Mouse (Mus musculus) heart, postnatal 14 days (tissue): ENCODE measurements at regions not wholly inside any gene's neighbourhood (a gene's known extent, or its start where the extent isn't known, plus 50 kb on each side); places are given as distances from the start of the nearest gene placed in this dataset.
A peak's percentile ranks its signal among the peaks of the same experiment; 100 is the strongest.

ENCODE experiments used
- DNase-seq, 2 experiments: peaks; one replicate each; pipeline ENCODE4 v3.0.0; 2021 to 2022
- intact Hi-C: fragments of 180-260 bp; cut with DNase I; formaldehyde crosslinking; loops from one replicate; pipeline ENCODE4 v1.15.1; 2025

- intact Hi-C loops: no loop called here
- DNase-seq: no peak
Measured at GRCm38 (mm10) chr14:72942571-72942970, 106.3 kb downstream of the Cysltr2 start.

- DNase-seq: no peak
- intact Hi-C loops: no loop called here
Measured at GRCm38 (mm10) chr14:72939067-72939393, 109.9 kb downstream of the Cysltr2 start.

- intact Hi-C loops: no loop called here
Measured at GRCm38 (mm10) chr14:72938382-72939066, 110.4 kb downstream of the Cysltr2 start.

GRCm38 (mm10) chr14:72933598-72933997 is 115.3 kb downstream of the Cysltr2 start:
- intact Hi-C loops: no loop called here

More at GRCm38 (mm10) chr14:72938382-72939066, 110.4 kb downstream of the Cysltr2 start:
- DNase-seq: no peak

GRCm38 (mm10) chr14:72932296-72932695 is 116.6 kb downstream of the Cysltr2 start:
- DNase-seq: peak; percentile 20 to 23
- intact Hi-C loops: no loop called here

More at GRCm38 (mm10) chr14:72933598-72933997, 115.3 kb downstream of the Cysltr2 start:
- no peak for DNase-seq

GRCm38 (mm10) chr14:72901171-72901926 is 147.6 kb downstream of the Cysltr2 start:
- DNase-seq: no peak
- intact Hi-C loops: no loop called here

- no peak for DNase-seq
- intact Hi-C loops: no loop called here
Measured at GRCm38 (mm10) chr14:72899630-72900029, 149.3 kb downstream of the Cysltr2 start.

- no peak for DNase-seq
- intact Hi-C loops: no loop called here
Measured at GRCm38 (mm10) chr14:72892316-72892715, 156.6 kb downstream of the Cysltr2 start.

GRCm38 (mm10) chr14:72889663-72890062 is 159.3 kb downstream of the Cysltr2 start:
- DNase-seq: no peak

GRCm38 (mm10) chr14:72887470-72888071 is 161.3 kb downstream of the Cysltr2 start:
- no peak for DNase-seq
- intact Hi-C loops: no loop called here

More at GRCm38 (mm10) chr14:72889663-72890062, 159.3 kb downstream of the Cysltr2 start:
- intact Hi-C loops: no loop called here

- intact Hi-C loops: no loop called here
Measured at GRCm38 (mm10) chr14:72886935-72887369, 162.0 kb downstream of the Cysltr2 start.

GRCm38 (mm10) chr14:72885824-72886223 is 163.1 kb downstream of the Cysltr2 start:
- intact Hi-C loops: no loop called here
- DNase-seq: no peak

More at GRCm38 (mm10) chr14:72886935-72887369, 162.0 kb downstream of the Cysltr2 start:
- no peak for DNase-seq

- DNase-seq: no peak
- intact Hi-C loops: no loop called here
Measured at GRCm38 (mm10) chr14:72884561-72884960, 164.4 kb downstream of the Cysltr2 start.

GRCm38 (mm10) chr14:72877132-72877531 is 167.3 kb upstream of the Fndc3a start:
- intact Hi-C loops: loop anchor here (10.0 kb wide), 1 partner anchor 98 kb away; no protein-coding TSS in a partner anchor
- no peak for DNase-seq

GRCm38 (mm10) chr14:72873494-72873893 is 163.7 kb upstream of the Fndc3a start:
- intact Hi-C loops: loop anchor here (10.0 kb wide), 1 partner anchor 101 kb away; no protein-coding TSS in a partner anchor
- DNase-seq: no peak

GRCm38 (mm10) chr14:72869188-72869749 is 159.5 kb upstream of the Fndc3a start:
- intact Hi-C loops: no loop called here
- no peak for DNase-seq

GRCm38 (mm10) chr14:72866896-72867295 is 157.1 kb upstream of the Fndc3a start:
- no peak for DNase-seq
- intact Hi-C loops: no loop called here

GRCm38 (mm10) chr14:72865531-72865930 is 155.7 kb upstream of the Fndc3a start:
- no peak for DNase-seq
- intact Hi-C loops: no loop called here

- DNase-seq: no peak
- intact Hi-C loops: no loop called here
Measured at GRCm38 (mm10) chr14:72864792-72865191, 155.0 kb upstream of the Fndc3a start.

- intact Hi-C loops: no loop called here
- no peak for DNase-seq
Measured at GRCm38 (mm10) chr14:72864130-72864529, 154.3 kb upstream of the Fndc3a start.
